Mouse (Mus musculus) C2C12 (cell line): ENCODE results near the gene Ap1g1. TPM values are rescaled to one million over a fixed set of nuclear protein-coding genes. Genes with fewer than 3 reads are reported as not detected.

ENCODE experiments used
- H3K27me3 ChIP-seq: one replicate; pipeline ENCODE4 v1.6.1; 2011; ENCODE audit not compliant: control insufficient read depth, insufficient read depth, insufficient read length
- H3K36me3 ChIP-seq: one replicate; pipeline ENCODE4 v1.6.1; 2011; ENCODE audit not compliant: control insufficient read depth, insufficient read depth
- H3K4me3 ChIP-seq: one replicate; pipeline ENCODE4 v1.5.1; 2011; ENCODE audit warnings: mild to moderate bottlenecking, control low read depth; ENCODE audit not compliant: poor library complexity, insufficient read depth, severe bottlenecking
- H3K79me2 ChIP-seq: one replicate; pipeline ENCODE4 v1.6.1; 2011; ENCODE audit not compliant: control insufficient read depth, insufficient read depth
- H3K79me3 ChIP-seq: one replicate; pipeline ENCODE4 v1.6.1; 2011; ENCODE audit warnings: low read depth, control low read depth
- H3ac ChIP-seq: one replicate; pipeline ENCODE3; 2011; ENCODE audit warnings: low read depth; ENCODE audit not compliant: control insufficient read depth, insufficient read length
- CEBPB ChIP-seq: IDR thresholded peaks from one replicate; pipeline ENCODE4 v1.6.1; 2011; ENCODE audit warnings: low read depth, mild to moderate bottlenecking, control low read depth, moderate library complexity
- CTCF ChIP-seq: IDR thresholded peaks from one replicate; pipeline ENCODE4 v1.5.1; 2011; ENCODE audit not compliant: control insufficient read depth, insufficient read depth, insufficient read length
- FOSL1 ChIP-seq: IDR thresholded peaks from one replicate; pipeline ENCODE4 v1.8.0; 2011; ENCODE audit warnings: mild to moderate bottlenecking, low read length; ENCODE audit not compliant: poor library complexity, insufficient read depth, severe bottlenecking
- MAX ChIP-seq: IDR thresholded peaks from one replicate; pipeline ENCODE4 v1.6.1; 2011; ENCODE audit warnings: mild to moderate bottlenecking, control low read depth
- MYOD1 ChIP-seq: IDR thresholded peaks from one replicate; pipeline ENCODE4 v1.6.1; 2011; ENCODE audit warnings: low read depth; ENCODE audit not compliant: control insufficient read depth, insufficient read length
- MYOG ChIP-seq: IDR thresholded peaks from one replicate; pipeline ENCODE4 v1.6.1; 2011; ENCODE audit not compliant: control insufficient read depth, insufficient read length; ENCODE audit errors: extremely low read depth
- USF1 ChIP-seq: IDR thresholded peaks from one replicate; pipeline ENCODE4 v1.6.1; 2011; ENCODE audit warnings: low read depth, mild to moderate bottlenecking, control low read depth, moderate library complexity
- polyA plus RNA-seq: library from polyadenylated mRNA; unstranded; fragments of >200 nt; fragmentation: generic; extraction: Trizol; gene quantifications from one replicate; pipeline ENCODE4 v1.2.1, GENCODE M21; 2012; ENCODE audit warnings: missing spikeins

The Ap1g1 gene
- polyA plus RNA-seq, 1 experiment: 25.6 TPM

DNA sequence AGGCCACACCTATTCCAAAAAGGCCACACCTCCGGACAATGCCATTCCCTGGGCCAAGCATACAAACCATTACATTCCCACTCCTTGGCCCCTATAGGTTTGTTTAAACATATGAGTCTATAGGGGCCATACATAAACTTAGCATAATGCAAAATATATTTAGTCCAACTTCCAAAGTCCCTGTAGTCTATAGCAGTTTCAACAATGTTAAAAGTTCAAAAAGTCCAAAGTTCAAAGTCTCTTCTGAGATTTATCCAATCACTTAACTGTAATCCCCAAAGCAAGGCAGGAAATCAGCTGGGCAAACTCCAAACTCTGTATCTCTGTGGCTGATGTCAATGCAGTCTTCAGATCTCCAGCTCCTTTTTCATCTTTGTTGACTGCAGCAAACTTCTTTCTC lies 110.9 kb downstream of the Ap1g1 start:
- TF ChIP-seq CTCF: no peak
- TF ChIP-seq MYOD1: no peak
- TF ChIP-seq USF1: no peak
- Histone ChIP-seq H3K79me2 (peaks cover 8% of the 10 kb centered on the region), H3ac (no peak overlapping the region), H3K27me3 (no peaks in the 10 kb centered on the region), H3K79me3 (peaks cover 2% of the 10 kb centered on the region), H3K4me3 (no peak overlapping the region), H3K36me3 (peaks cover 22% of the 10 kb centered on the region)

DNA sequence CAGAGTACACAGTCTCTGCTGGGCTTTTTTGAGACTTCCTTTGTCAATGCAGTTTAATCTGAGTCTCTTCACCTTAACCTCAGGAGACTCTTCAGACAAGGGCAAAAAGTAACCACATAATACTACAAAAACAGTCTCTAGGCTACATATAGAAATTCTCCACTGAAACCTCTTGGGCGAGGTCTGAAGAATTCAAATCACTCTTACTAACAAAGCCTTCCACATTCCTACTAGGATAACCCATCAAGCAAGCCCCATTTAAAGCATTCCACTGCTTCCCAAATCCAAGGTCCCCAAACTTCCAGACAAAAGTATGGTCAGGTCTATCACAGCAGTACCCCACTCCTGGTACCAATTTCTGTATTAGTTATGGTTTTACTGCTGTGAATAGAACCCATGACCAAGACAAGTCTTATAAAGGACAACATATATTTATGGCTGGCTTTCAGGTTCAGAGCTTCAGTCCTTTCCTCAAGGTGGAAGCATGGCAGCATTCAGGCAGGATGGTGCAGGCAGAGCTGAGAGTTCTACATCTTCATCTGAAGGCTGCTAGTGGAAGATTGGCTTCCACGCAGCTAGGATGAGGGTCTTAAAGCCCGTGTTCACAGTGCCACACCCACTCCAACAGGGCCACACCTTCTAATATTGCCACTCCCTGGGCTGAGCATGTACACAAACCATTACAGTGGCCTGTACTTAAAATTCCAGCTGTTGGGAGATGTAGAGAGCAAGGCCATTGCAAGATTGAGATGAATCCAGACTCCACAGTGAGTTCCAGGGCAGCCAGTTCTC lies 112.6 kb downstream of the Ap1g1 start:
- Histone ChIP-seq H3K79me2 (peaks cover 8% of the 10 kb centered on the region), H3K4me3 (no peak overlapping the region), H3K27me3 (no peaks in the 10 kb centered on the region), H3ac (no peak overlapping the region), H3K79me3 (peaks cover 2% of the 10 kb centered on the region), H3K36me3 (peaks cover 16% of the 10 kb centered on the region)
- TF ChIP-seq USF1 (no peak), MAX (no peak), MYOG (no peak), FOSL1 (no peak), CEBPB (no peak), CTCF (no peak), MYOD1 (no peak)

DNA sequence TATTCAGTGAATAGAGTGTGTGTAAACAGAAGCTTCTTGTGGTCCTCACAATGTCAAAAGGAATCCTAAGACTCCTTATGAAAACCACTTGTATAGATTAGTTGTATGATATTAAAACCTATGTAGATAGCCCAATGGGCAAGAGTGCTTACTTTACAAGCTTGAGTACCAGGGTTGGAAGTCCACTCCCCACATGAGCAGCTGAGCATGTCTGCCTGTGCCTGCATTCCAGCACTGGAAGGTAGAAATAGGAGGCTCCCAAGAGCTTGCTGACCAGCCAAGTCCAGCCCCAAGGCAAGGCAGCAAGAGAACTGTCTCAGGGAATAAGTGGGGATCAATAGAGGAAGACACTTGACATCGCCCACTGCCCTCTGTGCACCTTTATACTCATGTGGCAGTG lies 116.3 kb downstream of the Ap1g1 start:
- peaks cover 6% of the 10 kb centered on the region for H3K79me2 ChIP-seq
- peaks cover 16% of the 10 kb centered on the region for H3K36me3 ChIP-seq
- no peaks in the 10 kb centered on the region for H3K79me3 ChIP-seq
- no peaks in the 10 kb centered on the region for H3K27me3 ChIP-seq
- no peak overlapping the region for H3ac ChIP-seq
- TF ChIP-seq MYOG (no peak), MAX (no peak), USF1 (no peak), FOSL1 (no peak), MYOD1 (no peak), CEBPB (no peak), CTCF (no peak)
- no peak overlapping the region for H3K4me3 ChIP-seq

DNA sequence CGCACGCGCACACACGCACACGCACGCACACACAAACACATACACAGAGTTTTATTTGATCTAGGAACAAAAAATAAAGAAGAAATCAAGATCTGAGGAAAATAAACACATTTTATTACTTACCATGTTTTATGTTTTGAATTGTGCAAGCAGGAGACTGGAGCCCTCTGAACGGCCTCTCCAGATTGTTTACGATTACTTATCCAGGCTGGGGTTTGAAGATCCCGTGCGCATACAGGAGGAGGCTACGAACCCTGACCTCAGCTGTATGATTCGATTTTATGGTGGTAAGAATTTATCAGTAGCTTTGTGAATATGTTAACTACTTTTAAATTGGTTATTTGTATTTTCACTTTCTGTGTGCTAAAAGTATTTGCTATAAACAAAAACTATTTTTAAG lies 117.0 kb downstream of the Ap1g1 start:
- Histone ChIP-seq H3K36me3 (peaks cover 8% of the 10 kb centered on the region), H3K27me3 (no peaks in the 10 kb centered on the region), H3K4me3 (no peak overlapping the region), H3ac (no peak overlapping the region), H3K79me3 (no peaks in the 10 kb centered on the region), H3K79me2 (no peaks in the 10 kb centered on the region)
- TF ChIP-seq MYOD1 (no peak), CEBPB (no peak), MYOG (no peak), USF1 (no peak), FOSL1 (no peak), MAX (no peak), CTCF (no peak)

DNA sequence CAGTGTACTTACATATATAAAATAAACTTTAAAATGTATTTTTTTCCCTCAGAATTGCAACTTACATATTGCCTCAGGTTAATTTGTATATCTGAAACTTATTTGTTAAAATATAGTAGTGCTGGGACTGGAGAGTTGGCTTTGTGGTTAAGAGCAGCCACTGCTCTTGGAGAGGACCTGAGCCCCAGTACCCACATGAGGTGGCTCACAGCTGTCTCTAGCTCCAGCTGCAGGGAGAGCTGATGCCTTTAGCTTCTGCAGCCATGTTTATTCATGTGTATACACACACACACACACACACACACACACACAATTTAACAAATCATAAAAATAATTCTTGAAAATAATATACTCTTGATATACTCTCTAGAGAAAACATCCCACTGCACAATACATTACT lies 124.0 kb downstream of the Ap1g1 start:
- Histone ChIP-seq H3K27me3 (no peaks in the 10 kb centered on the region), H3K36me3 (peaks cover 15% of the 10 kb centered on the region), H3ac (no peak overlapping the region), H3K4me3 (no peak overlapping the region), H3K79me2 (no peaks in the 10 kb centered on the region), H3K79me3 (peaks cover 2% of the 10 kb centered on the region)
- TF ChIP-seq MYOD1 (no peak), CEBPB (no peak), CTCF (no peak), FOSL1 (no peak), USF1 (no peak), MYOG (no peak), MAX (no peak)

DNA sequence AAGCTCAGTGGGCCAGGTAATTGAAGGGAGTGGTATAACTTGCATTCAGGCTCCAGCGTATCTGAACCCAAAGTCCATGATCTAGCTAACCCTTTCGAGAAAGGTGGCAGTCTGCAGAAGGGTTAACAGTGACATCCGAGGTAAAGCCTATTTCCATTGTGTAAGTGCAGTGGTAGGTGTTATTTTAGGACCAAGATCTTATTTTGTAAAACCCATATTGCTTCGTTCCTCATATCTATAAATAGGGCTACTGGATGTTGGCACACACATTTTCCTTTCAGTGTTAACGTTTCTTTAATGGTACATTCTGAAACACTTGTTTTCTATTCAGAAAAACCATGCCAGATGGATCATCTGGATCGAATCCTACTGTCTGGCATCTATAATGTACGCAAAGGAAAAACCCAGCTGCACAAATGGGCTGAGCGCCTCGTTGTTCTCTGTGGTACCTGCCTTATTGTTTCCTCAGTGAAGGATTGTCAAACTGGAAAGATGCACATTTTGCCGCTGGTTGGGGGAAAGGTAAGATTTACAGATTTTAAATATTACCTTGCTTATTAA lies 125.6 kb downstream of the Ap1g1 start:
- Histone ChIP-seq H3ac (no peak overlapping the region), H3K27me3 (no peaks in the 10 kb centered on the region), H3K79me2 (no peaks in the 10 kb centered on the region), H3K36me3 (peaks cover 23% of the 10 kb centered on the region), H3K79me3 (peaks cover 2% of the 10 kb centered on the region), H3K4me3 (no peak overlapping the region)
- TF ChIP-seq USF1: no peak
